Mouse (Mus musculus) MEL-GATA-1-ER (cell line): ENCODE measurements around the gene Mitf.
A peak's percentile ranks its signal among the peaks of the same experiment; 100 is the strongest.

Source experiments
- DNase-seq: peaks from one replicate; pipeline ENCODE4 v3.0.0-alpha.2; 2012; ENCODE audit warnings: low read depth; ENCODE audit errors: extremely low read depth

Gene Mitf

DNA sequence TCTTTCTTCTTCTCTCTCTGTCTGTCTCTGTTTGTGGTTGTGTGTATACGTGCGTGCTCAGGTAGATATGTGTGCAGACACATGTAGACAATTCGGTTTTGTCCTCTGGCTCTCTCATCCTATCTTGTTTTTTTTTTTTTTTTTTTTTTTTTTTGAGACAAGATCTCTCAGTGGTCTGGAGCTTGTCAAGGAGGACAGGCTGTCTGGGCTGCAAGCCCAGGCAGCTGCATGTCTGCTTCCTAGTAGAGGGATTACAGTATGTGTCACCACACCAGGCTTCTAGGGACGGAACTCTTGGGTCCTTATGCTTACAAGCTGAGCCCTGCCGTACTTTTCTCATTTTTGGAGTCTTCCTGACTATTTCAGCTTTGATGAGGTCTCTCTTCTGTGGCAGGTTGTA, 73.5 kb downstream of the Mitf start:
- no peak for DNase-seq

GRCm38 (mm10) chr6:97881935-97882334, 75.1 kb downstream of the Mitf start:
- DNase-seq = no peak

GRCm38 (mm10) chr6:97882931-97883330, 76.1 kb downstream of the Mitf start:
- DNase-seq = no peak

DNA sequence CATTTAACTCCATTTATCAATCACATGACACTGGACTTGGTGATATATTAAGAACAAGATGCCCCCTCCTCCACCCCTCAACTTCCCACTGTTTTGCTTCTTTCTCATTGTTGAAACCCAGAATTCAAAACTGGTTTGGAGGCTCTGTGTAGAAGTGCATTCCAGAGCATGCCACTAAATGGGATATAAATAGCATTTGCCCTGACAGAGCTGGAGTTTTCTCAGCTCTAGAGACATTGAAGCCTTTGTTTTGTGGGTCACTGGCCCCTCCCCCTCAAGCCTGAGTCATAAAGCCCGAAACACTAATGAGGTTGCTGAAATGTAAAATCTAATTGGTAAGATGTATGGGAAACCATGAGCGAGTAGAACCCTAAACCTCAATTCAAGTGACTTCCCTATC, 76.6 kb downstream of the Mitf start:
- no peak for DNase-seq

GRCm38 (mm10) chr6:97884971-97885370, 78.1 kb downstream of the Mitf start:
- DNase-seq = no peak

DNA sequence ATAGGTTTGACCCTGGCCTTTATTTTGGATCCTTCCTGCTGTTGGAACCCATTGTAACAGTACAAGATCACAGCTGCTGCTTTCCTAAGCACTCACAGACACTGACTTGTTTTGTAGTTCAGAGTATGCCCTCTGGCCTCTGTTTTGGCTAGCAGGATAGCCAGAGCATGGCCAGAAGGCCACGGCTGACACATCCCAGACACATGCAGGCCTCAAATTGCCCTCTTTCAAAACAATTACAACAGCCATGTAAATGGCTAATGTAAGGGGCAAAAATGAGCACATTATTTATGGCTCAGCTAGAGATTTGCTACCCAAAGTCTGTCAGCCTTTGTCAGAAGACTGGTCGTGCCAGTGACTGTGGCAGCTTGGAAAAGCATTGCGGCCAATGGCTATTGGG, 78.8 kb downstream of the Mitf start:
- no peak for DNase-seq

GRCm38 (mm10) chr6:97887893-97888292, 81.0 kb downstream of the Mitf start:
- peak; percentile 77 for DNase-seq

DNA sequence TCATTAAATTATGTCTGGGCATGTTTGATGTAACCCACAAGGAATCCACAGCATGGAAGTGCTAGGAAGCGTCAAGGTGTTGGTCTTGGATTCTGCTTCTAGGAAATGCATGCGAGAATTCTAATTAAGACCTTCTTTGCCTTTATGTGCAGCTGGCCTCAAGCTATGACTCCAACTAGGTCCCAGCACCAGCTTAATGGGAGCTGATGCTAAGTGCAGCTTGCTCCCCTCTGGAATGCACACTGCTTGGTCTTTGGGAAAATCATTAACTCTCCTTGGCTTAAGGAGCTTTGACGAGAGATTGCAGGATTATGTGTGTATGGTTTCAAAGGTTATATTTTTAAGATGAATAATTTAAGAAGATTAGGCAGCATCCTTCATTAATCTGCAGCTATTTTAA, 81.7 kb downstream of the Mitf start:
- no peak for DNase-seq

- no peak for DNase-seq
Measured at GRCm38 (mm10) chr6:97893546-97893945, 86.7 kb downstream of the Mitf start.

- peak; percentile 68 for DNase-seq
Measured at GRCm38 (mm10) chr6:97897191-97897590, 90.3 kb downstream of the Mitf start.

DNA sequence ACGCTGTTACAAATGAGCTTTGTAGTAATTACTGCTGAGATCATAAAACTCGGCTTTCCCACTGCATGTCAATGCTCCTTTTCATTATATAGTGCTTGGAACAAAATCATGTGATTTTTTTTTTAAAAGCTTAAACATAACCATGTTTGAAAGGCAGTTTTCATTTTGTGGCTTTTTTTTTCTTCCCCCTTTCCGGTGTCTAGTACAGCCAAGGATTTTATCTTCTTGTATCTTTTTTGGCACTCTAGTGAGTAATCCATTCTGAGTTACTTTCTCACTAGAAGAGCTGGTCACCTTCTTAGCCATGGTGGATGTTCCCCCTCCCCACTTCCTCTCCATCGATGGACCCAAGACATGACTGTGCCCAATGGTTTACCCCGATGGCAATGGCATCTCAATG, 91.2 kb downstream of the Mitf start:
- DNase-seq = no peak

- no peak for DNase-seq
Measured at GRCm38 (mm10) chr6:97901561-97901960, 94.7 kb downstream of the Mitf start.

DNA sequence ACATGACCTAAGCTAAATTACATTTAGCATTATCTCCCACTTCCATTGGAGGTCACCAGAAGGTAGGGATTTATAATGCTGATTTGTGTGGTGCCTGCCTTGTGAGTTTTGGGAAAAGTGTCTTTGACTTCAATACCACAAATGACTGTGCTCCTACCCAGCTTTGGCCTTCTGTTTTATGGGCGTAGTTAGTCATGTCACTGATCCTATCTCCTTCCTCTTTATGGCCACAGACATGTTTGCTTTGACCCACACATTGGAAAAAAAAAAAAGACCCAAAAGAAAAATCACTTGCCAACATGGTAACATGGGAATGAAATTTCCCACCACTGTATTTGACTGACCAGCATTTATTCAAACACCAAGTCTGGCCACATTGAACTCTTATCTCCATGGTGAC, 95.4 kb downstream of the Mitf start:
- DNase-seq = no peak

GRCm38 (mm10) chr6:97914768-97915167, 107.9 kb downstream of the Mitf start:
- no peak for DNase-seq

- no peak for DNase-seq
Measured at GRCm38 (mm10) chr6:97916386-97916903, 109.6 kb downstream of the Mitf start.

DNA sequence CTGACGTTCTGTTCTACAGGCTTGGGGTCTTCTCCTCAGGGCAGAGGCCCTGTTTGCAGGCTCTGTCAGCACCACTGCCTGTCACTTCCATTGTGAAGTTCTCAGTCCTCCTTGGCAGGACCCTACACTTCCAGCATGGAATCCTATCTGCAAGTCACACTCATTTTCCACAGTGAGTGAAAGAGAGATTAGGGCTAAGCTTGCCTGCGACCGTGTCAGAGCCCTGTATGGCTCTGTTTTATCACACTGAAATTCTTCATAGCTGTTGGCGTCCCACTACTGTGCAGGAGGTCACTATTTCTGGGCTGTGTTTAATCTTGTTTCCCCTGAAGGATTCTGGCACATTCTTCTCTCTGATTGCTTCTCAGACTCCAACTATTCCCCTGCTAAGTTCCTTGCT, 111.2 kb downstream of the Mitf start:
- no peak for DNase-seq

- no peak for DNase-seq
Measured at GRCm38 (mm10) chr6:97918481-97918880, 111.6 kb downstream of the Mitf start.

GRCm38 (mm10) chr6:97919287-97919686, 112.4 kb downstream of the Mitf start:
- DNase-seq = no peak

DNA sequence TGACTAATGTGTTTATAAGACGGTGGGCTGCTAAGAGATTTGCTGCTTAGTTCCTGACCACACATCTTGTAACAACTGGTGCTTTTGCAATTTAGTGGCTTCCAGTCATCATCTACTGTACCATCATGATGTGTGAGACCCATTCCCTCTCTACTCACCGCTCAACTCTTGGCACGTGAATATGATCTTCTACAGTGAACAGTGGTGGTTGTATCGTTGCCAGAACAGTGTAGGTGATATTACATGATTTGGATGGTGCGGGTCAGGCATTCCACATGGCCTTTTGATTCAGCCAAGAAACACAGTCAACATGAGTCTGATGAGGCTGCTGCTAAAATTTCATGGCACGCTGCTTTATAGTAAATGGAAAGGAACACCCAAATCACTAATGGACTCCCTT, 114.7 kb downstream of the Mitf start:
- DNase-seq = no peak

DNA sequence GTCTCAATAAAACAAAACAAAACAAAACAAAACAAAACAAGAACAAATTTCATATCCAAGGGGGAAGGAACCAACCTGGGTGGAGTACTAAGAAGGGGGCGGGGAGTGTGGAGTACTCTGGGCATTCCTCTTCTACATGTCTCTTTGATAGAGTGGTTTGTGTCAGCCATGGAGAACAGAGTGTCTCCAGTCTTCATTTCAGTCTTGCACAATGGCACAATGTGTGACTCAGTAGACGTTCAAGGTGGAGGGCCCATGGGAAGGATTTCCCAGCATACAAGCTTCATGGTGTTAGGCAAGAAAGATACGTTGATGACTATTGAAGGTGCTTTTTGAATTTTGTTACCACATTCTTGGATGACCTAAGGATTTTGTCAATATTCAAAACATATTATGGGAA, 117.4 kb downstream of the Mitf start:
- DNase-seq = no peak

GRCm38 (mm10) chr6:97929051-97929450, 122.2 kb downstream of the Mitf start:
- DNase-seq = no peak

GRCm38 (mm10) chr6:97929466-97929865, 122.6 kb downstream of the Mitf start:
- DNase-seq = no peak

DNA sequence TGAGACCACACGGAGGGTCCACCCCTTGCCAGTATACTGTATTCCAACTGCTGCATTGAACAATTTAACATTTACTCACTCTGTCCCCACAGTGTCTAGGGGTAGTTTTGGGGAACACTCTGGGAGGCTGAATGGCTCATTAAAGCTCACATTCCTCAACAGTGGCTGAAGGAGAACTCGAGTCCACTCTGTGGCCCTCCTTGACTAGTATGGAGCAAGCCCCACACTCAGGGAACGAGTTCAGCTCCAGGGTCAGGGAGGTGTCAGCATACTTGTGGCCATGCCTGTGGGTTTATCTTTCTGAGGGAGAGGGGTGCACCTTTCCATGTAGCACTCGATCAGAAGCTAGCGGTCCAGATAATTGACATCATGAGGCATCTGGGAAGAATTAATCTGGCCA, 130.3 kb downstream of the Mitf start:
- DNase-seq = no peak
